Mouse (Mus musculus) heart, embryonic 10.5 days (tissue): ENCODE measurements around the gene Sh3d19. TPM values are rescaled to one million over a fixed set of nuclear protein-coding genes. Genes with fewer than 3 reads are reported as not detected.
A peak's percentile ranks its signal among the peaks of the same experiment; 100 is the strongest.

ENCODE experiments used
- DNase-seq: peaks from one replicate; pipeline ENCODE4 v3.0.0-alpha.2; 2017; ENCODE audit warnings: low spot score
- H3K27ac ChIP-seq: fragments of 300-500 bp; sonication (generic); 2 replicates; pipeline ENCODE4 v1.5.1; 2016; ENCODE audit warnings: mild to moderate bottlenecking
- H3K27me3 ChIP-seq: fragments of 300-500 bp; sonication (generic); 2 replicates; pipeline ENCODE4 v1.6.1; 2016; ENCODE audit warnings: mild to moderate bottlenecking; ENCODE audit not compliant: poor library complexity, insufficient read depth, severe bottlenecking
- H3K36me3 ChIP-seq: fragments of 300-500 bp; sonication (generic); 2 replicates; pipeline ENCODE4 v1.6.1; 2016; ENCODE audit warnings: mild to moderate bottlenecking, moderate library complexity
- H3K4me1 ChIP-seq: fragments of 300-500 bp; sonication (generic); 2 replicates; pipeline ENCODE4 v1.6.1; 2016; ENCODE audit warnings: mild to moderate bottlenecking
- H3K4me3 ChIP-seq: fragments of 300-500 bp; sonication (generic); 2 replicates; pipeline ENCODE4 v1.5.1; 2016; ENCODE audit warnings: mild to moderate bottlenecking, moderate library complexity
- H3K9me3 ChIP-seq: fragments of 300-500 bp; sonication (generic); 2 replicates; pipeline ENCODE4 v1.6.1; 2016; ENCODE audit warnings: mild to moderate bottlenecking, moderate library complexity
- WGBS: fragments of 180-500 bp; shearing (Covaris S2); methylation state at CpG from one replicate; pipeline ENCODE4 v1.1.7; 2016; 5-methylcytosine and 5-hydroxymethylcytosine counted together
- polyA plus RNA-seq: library from polyadenylated mRNA; unstranded; fragments of >200 nt; fragmentation: Nextera tagmentation; extraction: Ambion mirVana; gene quantifications from 2 replicates; pipeline ENCODE4 v1.2.1, GENCODE M21; 2016

Sh3d19 gene
- polyA plus RNA-seq = 10.4 and 17.7 TPM in 2 replicates

DNA sequence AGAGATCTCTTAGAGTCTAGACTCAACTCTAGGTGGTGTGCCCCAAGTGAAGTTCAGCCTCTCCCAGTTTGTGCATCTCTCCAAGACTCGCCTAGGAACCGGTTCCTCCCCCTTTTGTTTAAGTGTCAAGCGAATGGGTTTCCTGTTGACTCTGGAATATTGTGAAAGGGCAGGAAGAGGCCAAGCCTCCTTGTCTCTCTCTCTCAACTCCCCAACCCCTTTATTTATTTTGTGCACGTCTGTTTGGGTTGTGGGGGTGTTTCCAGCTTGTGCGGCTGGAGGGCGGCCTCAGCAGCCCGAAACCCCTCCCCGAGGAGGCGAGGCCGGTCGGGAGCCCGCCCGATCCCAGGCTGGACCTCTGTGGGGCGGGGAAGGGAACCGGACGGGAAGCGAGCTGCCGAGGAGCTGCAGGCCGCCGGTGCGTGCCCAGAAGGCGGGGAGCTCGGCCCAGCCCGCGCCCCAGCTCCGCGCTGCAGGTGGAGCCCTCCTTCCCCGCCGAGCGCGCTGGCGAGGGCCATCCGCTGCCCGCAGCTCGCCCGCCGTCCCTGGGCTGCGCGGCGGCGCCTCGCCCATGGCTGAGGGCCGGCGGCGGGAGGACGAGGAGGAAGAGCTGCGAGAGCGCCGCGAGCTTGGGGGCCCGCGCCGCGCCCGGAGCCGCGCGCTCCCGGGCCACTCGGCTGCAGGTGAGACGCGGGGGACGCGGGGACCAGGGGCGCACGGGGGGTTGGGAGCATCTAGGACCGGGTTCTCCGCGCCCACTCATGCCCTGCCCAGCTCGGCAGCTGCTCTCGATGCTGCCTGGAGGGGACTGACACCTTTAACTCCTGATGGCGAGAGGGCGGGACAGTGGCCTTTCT is at the start of gene Sh3d19:
Gene Sh3d19 (plus strand): TSS at position 368 of the 857 bp plus-strand sequence.
- Histone ChIP-seq H3K27me3 (no peaks in the 10 kb centered on the region), H3K9me3 (no peaks in the 10 kb centered on the region), H3K4me3 (peak within 1 kb of the TSS; percentile 90), H3K27ac (peak within 1 kb of the TSS; percentile 93), H3K4me1 (peaks cover 24% of the 10 kb centered on the region), H3K36me3 (no peaks in the 10 kb centered on the region)
- DNase-seq = peak; percentile 89
- WGBS = under 1% methylated on average over 47 of the region's 73 CpGs

DNA sequence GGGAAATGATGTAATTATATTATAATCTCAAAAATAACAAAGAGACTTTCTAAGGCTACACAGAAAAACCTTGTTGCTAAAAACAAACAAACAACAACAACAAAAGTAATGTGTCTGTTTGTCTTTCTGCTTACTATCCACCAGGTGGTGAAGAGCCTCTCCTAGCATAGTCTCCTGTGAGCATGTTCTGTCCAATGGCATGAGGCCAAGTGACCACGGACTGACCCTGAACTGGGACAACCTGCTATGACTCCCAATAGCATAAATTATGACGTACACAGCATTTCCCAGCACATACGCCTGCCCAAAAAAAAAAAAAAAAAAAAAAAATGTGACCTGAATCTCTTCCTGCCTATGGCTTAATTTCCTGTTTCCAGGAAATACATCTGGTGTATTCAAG is 48.6 kb upstream of the Sh3d19 start:
- Histone ChIP-seq H3K4me1 (no peaks in the 10 kb centered on the region), H3K27me3 (no peaks in the 10 kb centered on the region), H3K4me3 (no peak overlapping the region), H3K27ac (no peak overlapping the region), H3K36me3 (no peaks in the 10 kb centered on the region), H3K9me3 (no peaks in the 10 kb centered on the region)
- DNase-seq = no peak
- 80% methylated on average over 3 of the region's 3 CpGs for WGBS

DNA sequence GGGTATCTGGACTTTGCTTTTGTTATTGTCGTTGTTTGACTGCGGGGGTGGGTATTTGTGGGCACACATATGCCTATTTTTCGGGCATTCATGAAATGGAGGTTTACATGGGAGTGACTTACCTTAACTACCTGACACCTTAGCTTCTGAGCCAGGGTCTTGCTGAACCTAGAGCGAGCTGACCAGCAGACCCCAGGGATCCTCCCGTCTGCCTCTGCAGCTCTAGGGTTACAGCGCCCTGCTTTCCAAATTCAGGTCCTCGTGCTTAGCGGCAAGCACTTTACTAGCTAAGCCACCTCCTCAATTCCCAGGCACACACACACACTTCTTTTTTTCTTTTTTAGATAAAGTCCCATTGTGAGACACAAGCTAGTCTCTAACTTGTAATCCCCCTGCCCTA is 47.6 kb upstream of the Sh3d19 start:
- Histone ChIP-seq H3K36me3 (no peaks in the 10 kb centered on the region), H3K27ac (no peak overlapping the region), H3K4me3 (no peak overlapping the region), H3K27me3 (no peaks in the 10 kb centered on the region), H3K4me1 (0 out of 2 replicates have a peak, but pooled peaks cover 3% of the 10 kb centered on the region), H3K9me3 (no peaks in the 10 kb centered on the region)
- 75% methylated on average over 8 of the region's 8 CpGs for WGBS
- no peak for DNase-seq

DNA sequence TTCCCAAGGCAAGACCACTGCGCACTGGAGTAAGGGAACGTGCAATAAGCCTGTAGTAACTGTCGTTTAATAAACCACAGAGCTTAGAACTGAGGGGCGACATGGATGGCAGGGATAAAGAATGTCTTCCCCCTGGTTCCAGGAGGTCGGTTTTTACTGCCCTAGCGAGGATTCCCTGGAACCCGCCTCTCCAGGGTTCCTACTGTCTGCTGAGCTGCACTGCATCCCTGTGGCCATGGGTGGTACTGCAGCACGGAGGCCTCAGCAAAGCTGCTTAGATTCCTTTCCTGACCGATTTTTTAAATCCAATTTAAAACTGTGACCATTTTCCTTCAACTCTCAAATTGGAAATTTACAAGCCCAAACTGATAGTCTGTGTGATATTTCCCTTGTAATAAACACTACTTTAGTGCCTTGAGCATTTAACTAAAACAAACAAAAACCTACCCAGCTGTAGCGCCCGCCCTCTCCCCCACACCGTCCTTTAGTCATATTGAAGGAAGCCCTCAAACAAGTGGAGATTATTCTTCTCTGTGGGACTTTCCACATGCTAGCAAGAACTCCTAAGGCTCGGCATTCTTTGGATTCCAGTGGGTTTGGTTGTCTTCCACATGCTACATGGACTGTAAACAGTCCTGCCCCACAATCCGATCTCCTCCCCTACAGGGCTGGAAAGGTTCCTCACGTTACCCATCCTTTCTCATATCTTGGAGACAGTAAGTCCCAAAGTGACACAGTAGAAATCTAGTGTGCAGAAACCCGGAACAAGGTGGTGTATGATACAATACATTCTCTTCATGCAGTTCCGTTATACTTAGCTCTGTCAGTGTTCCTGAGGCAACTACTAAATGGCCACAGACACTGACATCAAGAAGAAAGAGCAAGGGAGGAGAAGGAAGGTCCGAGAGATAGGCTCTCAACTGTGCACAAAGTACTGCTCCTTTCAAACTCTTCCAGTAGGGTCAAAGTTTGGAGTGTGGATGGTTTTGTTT is 46.7 kb upstream of the Sh3d19 start:
- Histone ChIP-seq H3K27me3 (no peaks in the 10 kb centered on the region), H3K27ac (no peak overlapping the region), H3K36me3 (no peaks in the 10 kb centered on the region), H3K9me3 (no peaks in the 10 kb centered on the region), H3K4me3 (no peak overlapping the region), H3K4me1 (0 out of 2 replicates have a peak, but pooled peaks cover 3% of the 10 kb centered on the region)
- 45% methylated on average over 18 of the region's 18 CpGs for WGBS
- DNase-seq = peak; percentile 91

DNA sequence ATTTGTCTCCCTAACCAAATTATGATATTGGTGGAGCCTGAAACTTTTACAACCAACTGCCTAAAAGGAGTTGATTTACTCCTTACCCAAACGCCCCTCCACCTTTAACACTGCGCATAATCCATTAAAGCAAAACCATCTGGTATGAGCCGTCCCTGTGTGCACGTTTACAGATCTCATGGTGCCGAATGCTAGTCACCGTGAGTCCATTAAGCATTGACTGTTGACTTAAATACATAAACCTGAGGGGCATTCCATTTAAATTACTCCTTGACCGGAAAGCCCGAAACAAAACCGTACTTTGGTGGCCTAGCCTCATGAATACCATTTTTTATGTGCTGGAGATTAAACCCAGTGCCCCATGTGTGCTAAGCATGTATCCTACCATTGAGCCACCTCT is 43.6 kb upstream of the Sh3d19 start:
- Histone ChIP-seq H3K36me3 (no peaks in the 10 kb centered on the region), H3K4me3 (no peak overlapping the region), H3K27me3 (no peaks in the 10 kb centered on the region), H3K27ac (no peak overlapping the region), H3K4me1 (0 out of 2 replicates have a peak, but pooled peaks cover 8% of the 10 kb centered on the region), H3K9me3 (no peaks in the 10 kb centered on the region)
- DNase-seq = no peak
- 87% methylated on average over 9 of the region's 9 CpGs for WGBS

DNA sequence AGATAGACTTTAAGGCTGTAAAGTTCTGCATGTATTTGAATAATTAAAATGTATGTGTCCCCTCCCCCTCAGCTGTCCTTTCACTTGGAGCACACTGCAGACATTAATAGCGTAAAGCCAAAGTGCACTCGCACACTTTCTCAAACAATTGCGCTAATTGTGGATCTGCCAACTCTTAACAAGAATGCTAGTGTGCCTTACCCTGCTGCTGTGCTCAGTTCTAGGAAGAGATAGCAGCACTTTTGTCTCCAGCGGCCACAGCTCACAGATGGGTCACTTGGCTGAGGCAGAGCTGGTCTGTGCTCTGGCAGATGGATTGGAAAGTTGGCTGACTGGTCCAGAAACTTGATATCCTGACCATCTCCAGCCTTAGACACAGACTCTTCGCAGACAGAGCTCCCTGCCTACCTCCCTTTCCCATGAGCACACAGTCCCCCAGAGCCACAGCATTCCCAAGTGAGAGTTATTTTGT is 42.7 kb upstream of the Sh3d19 start:
- Histone ChIP-seq H3K9me3 (no peaks in the 10 kb centered on the region), H3K27me3 (no peaks in the 10 kb centered on the region), H3K4me1 (0 out of 2 replicates have a peak, but pooled peaks cover 8% of the 10 kb centered on the region), H3K36me3 (no peaks in the 10 kb centered on the region), H3K27ac (no peak overlapping the region), H3K4me3 (no peak overlapping the region)
- WGBS = 76% methylated on average over 5 of the region's 5 CpGs
- DNase-seq = no peak

DNA sequence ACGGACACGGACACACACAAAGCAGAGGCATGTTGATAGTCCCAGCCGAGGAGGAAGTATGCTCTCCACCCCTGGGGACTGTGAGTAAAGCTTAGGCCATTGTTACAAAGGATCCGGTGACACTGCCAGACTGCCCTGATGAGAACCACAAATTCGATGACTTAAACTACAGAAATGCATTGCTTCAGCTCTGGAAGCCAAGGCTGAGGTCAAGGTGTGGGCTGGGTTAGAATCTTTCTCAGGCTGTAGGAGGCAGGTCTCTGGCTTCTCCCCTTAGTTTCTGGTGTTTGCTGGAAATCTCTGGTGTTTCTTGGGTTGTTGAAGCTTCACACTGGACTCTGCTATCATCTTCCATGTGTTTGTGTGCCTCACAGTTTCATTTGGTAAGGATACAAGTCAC is 41.2 kb upstream of the Sh3d19 start:
- Histone ChIP-seq H3K9me3 (no peaks in the 10 kb centered on the region), H3K36me3 (no peaks in the 10 kb centered on the region), H3K27ac (no peak overlapping the region), H3K4me1 (0 out of 2 replicates have a peak, but pooled peaks cover 8% of the 10 kb centered on the region), H3K4me3 (no peak overlapping the region), H3K27me3 (no peaks in the 10 kb centered on the region)
- DNase-seq = no peak
- 76% methylated on average over 5 of the region's 5 CpGs for WGBS

DNA sequence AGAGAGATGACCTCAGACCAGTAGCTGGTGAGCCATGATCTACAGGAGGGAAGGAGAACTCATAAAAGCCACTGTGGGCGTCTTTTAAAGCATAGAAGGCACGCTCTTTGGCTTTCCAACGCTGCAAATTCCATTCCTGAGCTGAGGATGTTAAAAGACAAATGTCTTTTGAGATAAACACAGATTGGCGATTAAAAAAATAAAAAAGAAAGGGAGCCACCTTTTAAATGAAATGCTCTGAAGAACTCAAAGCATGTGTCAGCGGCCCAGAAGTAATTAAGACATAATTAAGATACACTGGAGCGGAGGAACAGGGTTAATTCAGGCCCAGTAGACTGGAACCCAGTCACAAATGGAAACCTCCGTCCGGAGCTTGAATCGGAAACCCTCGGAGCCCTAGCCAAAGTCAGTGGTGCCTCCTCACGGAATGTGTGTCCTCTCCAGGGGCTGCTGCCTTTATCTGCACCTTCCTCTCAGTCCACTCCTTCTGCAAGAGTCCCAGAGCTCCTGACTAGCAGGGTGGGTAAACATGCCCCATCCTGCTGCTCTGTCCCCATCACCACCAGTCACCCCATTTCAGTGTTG is 40.1 kb upstream of the Sh3d19 start:
- Histone ChIP-seq H3K9me3 (no peaks in the 10 kb centered on the region), H3K4me3 (no peak overlapping the region), H3K27ac (no peak overlapping the region), H3K36me3 (no peaks in the 10 kb centered on the region), H3K4me1 (0 out of 2 replicates have a peak, but pooled peaks cover 8% of the 10 kb centered on the region), H3K27me3 (no peaks in the 10 kb centered on the region)
- DNase-seq = no peak
- 77% methylated on average over 11 of the region's 11 CpGs for WGBS

DNA sequence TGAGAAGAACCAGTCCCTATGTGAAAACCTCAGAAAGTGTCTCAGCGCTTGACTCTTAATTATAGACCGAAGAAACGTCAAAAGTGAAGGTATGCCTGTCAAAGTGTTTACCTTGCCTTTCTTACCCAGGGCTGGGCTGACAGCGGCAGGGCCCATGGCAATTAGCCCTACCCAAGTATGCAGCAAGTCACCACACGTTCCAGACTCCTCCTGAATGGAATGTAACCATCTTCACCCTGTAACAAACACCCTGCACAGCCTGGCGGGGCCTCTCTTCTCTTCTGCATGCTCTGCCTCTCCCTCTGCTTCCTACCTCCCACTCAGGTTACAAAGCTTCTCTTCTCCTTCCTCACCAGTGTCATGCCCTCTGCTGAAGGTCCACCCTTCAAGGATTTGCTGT is 39.0 kb upstream of the Sh3d19 start:
- H3K27me3 ChIP-seq = no peaks in the 10 kb centered on the region
- H3K4me3 ChIP-seq = no peak overlapping the region
- H3K9me3 ChIP-seq = no peaks in the 10 kb centered on the region
- 72% methylated on average over 6 of the region's 6 CpGs for WGBS
- H3K4me1 ChIP-seq = 0 out of 2 replicates have a peak, but pooled peaks cover 8% of the 10 kb centered on the region
- no peaks in the 10 kb centered on the region for H3K36me3 ChIP-seq
- DNase-seq = no peak
- no peak overlapping the region for H3K27ac ChIP-seq

DNA sequence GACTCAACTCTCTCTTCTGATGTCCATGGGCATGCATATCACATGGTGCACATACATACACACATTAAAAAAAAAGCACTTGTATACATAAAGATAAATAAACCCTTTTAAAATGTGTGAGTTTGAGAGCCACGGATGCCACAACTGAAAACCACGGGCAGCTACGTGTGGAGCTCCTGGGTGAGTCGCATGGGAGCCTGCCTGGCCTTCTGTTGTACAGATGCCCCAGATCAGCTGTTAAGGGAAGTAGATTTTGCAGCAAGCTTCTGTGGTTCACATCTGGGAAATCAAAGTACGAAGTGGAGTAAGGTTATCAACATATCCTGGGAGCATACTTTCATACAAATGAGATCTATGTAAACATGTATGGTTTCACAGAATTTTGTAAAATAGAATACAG is 37.3 kb upstream of the Sh3d19 start:
- H3K27ac ChIP-seq = no peak overlapping the region
- H3K4me3 ChIP-seq = no peak overlapping the region
- WGBS = 89% methylated on average over 5 of the region's 5 CpGs
- no peaks in the 10 kb centered on the region for H3K27me3 ChIP-seq
- no peaks in the 10 kb centered on the region for H3K9me3 ChIP-seq
- no peaks in the 10 kb centered on the region for H3K36me3 ChIP-seq
- 0 out of 2 replicates have a peak, but pooled peaks cover 5% of the 10 kb centered on the region for H3K4me1 ChIP-seq
- peak; percentile 39 for DNase-seq

DNA sequence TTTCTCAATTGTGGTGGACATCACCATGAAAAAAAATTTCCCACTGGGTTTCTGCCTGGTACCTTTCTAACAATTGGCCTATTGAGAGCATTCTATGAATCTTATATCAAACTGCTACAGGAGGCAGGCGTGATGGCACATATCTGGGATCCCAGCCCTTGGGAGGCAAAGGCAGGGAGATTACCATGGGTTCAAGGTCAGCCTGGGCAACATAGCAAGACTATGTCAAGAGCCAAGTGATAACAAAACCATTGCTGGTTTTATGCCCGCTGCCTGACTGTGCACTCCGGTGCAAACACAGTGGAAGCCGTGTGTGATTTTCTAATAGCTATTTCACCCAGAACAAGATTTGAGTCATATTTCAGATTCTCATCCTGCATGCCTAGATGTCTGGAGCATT is 20.0 kb upstream of the Sh3d19 start:
- H3K36me3 ChIP-seq = no peaks in the 10 kb centered on the region
- H3K4me1 ChIP-seq = no peaks in the 10 kb centered on the region
- H3K9me3 ChIP-seq = no peaks in the 10 kb centered on the region
- H3K4me3 ChIP-seq = no peak overlapping the region
- no peaks in the 10 kb centered on the region for H3K27me3 ChIP-seq
- WGBS = 82% methylated on average over 4 of the region's 4 CpGs
- no peak overlapping the region for H3K27ac ChIP-seq
- DNase-seq = no peak

DNA sequence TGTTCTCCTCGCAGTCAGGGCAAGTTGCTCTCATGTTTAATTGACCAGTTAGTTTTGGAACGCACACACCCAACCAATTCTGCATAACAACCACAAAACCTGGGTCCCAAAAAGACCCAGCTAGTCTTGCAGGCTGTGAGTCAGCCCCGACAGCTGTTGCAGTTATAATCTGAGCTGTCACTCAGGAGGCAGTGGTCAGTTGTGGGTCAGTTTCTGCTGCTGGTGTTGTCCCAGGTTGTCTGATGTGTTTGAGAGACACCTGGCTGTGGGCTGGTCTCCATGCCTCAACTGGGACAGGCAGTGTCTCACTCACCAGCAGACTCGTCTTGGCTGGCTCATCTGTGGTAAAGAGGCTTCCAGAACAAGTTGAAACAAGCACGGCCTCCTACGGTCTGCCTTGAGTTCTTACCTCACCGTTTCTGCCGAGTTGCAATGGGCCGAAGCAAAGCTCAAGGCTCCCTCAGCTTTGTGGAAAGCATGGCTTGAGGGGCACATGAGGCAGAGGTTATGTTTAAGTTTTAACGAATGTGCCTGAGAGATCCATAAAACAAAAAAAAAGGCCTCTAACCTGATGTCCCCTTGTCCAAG is 18.1 kb upstream of the Sh3d19 start:
- H3K36me3 ChIP-seq = no peaks in the 10 kb centered on the region
- no peak overlapping the region for H3K27ac ChIP-seq
- DNase-seq = peak; percentile 61
- no peaks in the 10 kb centered on the region for H3K4me1 ChIP-seq
- 83% methylated on average over 10 of the region's 10 CpGs for WGBS
- no peak overlapping the region for H3K4me3 ChIP-seq
- no peaks in the 10 kb centered on the region for H3K9me3 ChIP-seq
- H3K27me3 ChIP-seq = no peaks in the 10 kb centered on the region
